Mouse (Mus musculus): ENCODE data around the gene Lap3.

Lap3 gene

GRCm38 (mm10) chr5:45496479-45496878 lies 3.3 kb downstream of the Lap3 start:
- DNase-seq: no peak

- no peak for DNase-seq
Measured at GRCm38 (mm10) chr5:45496930-45497550, 3.9 kb downstream of the Lap3 start.

- no peak for DNase-seq
Measured at GRCm38 (mm10) chr5:45497564-45497963, 4.4 kb downstream of the Lap3 start.

DNA sequence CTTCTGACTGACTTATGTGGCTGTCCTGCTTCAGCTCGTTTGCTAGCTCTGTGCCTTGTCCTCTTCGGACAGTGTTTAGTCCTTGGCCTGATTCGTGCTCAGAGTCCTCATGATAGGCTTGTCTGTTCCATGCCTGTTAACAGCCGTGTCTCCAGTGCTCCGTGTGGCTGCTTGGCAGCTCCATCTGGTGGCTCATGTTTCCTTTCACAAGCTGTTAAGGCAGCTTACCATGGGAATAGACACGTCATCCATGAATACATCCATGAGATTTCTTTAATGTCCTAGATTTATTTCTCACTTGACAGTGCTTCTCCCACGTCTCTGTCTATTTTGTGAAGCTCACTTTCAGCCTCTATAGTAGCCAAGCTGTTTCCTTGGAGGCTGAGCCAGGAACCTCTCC lies 16.9 kb downstream of the Lap3 start:
- DNase-seq: no peak

GRCm38 (mm10) chr5:45512908-45513307 lies 19.7 kb downstream of the Lap3 start:
- no peak for DNase-seq

DNA sequence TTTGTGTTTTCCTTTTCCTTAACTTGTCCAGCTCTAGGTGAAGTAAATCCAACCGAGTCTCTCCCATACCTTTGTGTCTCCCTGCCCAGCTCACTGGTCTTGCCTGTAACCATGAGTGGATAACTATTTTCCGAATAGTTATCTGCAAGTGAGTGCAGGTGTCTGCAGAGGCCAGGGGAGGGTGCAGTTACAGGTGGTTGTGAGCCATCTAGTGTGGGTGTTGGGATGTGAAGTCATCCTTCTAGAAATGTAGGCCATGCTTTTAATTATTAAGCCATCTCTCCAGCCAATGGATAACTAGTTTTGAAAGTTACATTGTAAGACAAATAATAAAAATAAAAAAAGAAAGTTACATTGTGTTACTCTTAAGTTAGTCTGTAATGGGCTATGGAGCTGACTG lies 20.3 kb downstream of the Lap3 start:
- DNase-seq: no peak

DNA sequence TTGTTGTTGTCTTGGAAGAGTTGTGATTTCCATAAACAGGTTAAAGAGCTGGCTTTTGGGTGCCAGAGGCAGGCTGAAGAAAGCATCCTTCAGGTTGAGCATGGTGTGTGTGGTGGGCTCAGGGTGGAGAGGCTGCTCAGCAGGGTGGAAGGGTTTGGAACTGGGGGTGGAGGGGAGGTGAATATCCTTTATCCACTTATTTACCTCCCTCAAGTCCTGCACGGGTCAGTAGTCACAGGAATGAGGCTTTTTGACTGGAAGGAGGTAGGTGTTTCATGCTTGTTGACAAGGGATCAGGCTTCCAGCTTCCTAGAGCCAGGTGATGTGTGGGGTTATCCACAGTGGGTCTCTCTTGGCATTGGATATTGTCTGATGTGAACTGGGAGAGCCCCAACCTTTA lies 21.4 kb downstream of the Lap3 start:
- no peak for DNase-seq

DNA sequence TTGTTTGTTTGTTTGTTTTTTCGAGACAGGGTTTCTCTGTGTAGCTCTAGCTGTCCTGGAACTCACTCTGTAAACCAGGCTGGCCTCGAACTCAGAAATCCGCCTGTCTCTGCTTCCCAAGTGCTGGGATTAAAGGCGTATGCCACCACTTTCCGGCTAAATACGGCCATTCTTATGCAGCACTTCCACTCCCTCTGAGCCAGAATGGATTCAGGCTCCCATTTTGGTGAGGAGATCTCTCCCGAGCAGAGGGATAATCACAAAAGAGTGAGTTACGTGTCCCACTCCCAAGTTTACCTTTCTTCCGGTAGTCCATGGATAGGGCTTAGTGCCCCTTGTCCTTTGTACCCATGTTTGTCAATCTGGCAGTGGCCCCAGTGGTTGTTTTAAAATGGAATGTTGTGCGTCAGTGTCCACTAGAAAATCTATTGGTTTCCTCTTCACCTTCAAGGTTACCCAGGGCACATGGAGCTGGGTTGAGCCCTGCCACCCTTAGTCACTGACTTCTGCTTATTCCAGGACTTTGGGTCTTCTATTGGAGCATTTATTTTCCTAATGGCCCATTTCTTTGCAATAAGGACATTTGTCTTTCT lies 22.1 kb downstream of the Lap3 start:
- DNase-seq: no peak

- DNase-seq: peak; percentile 94
Measured at GRCm38 (mm10) chr5:45519960-45520808, 27.0 kb downstream of the Lap3 start, which contains the start of gene Med28. Gene Med28, plus strand, starts transcription at chr5:45520229.

DNA sequence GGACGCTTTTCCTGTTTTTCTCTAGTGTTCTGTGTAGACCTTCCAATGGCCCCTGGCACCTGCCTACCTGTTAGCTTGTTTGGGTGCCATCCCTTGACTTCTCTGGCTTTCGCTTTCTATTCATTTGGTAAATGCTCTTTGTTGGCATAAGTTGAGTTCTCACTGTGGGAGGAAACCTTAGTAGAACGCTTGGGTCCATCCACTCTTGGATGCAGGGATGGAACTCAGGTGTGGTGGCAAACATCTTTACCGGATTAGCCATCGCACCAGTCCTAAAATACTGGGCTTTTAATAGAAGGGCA lies 27.6 kb downstream of the Lap3 start:
- DNase-seq: no peak

DNA sequence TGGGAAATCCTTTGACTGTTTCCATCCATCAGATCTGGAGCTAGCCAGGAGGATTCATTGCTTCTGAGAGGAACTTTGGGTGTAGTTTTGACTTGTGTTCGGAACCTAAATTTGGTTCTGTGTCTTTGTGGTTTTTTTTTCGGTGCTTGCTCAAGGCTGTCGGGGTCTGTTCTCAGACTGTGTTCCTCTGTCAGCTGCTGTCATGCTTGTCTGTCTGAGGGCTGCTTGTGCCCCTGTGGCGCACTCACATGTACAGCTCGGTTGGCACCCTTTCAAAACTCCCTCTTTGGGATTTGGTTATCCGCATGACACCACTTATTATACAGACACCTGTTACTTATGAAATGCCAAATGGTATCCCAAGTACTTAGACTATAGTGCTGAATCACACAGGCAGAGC lies 28.4 kb downstream of the Lap3 start:
- DNase-seq: no peak

DNA sequence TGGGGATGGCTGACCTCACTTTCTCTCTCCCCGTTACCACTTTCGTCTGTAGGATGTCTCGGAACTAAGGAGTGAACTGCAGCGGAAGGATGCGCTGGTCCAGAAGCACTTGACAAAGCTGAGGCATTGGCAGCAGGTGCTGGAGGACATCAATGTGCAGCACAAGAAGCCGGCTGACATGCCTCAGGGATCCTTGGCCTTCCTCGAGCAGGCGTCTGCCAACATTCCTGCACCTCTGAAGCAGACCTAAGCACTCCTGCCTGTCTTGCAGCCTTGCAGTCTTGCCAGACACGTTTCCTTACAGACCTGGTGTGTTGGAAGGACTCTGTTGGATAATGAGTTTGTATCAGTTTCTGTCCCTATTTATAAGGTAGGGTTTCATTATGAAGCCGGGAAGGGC lies 31.9 kb downstream of the Lap3 start:
- DNase-seq: no peak

DNA sequence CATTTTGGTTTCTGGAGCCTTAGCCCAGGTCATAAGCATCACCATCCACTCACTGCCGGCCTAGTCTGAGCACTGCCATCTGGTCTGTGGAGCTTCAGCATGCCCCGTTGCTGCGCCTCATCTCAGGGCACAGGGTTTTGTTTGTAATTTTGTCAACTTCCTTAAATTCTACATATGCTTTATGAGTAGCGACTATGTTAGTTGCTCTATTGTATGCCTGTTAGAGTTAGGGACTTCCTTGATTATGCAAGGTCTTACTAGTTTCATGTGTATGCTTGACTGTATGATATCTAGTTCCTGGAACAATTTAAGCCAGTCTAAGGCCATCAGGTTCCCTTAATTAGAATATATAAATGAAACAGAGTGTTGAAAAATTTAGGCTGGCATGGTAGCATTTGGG lies 33.2 kb downstream of the Lap3 start:
- no peak for DNase-seq

DNA sequence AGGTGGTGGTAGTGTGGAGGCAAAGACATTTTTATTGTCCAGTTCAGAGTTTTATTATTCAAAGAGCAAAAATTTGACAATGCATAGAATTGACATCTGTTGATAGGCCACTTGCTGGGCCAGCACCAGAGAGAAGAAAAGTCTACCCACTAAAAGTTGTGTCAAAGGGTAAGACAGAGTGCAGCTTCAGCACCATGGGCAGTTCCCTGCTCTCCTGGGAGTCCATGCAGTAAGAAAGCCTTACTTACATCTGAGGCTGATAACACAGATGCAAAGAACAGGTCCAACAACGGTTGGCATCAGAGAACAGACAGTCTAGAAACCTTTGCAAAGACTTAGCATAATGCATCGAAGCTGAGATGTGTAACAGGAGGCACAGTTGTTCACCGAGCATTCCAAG lies 36.5 kb downstream of the Lap3 start:
- no peak for DNase-seq

DNA sequence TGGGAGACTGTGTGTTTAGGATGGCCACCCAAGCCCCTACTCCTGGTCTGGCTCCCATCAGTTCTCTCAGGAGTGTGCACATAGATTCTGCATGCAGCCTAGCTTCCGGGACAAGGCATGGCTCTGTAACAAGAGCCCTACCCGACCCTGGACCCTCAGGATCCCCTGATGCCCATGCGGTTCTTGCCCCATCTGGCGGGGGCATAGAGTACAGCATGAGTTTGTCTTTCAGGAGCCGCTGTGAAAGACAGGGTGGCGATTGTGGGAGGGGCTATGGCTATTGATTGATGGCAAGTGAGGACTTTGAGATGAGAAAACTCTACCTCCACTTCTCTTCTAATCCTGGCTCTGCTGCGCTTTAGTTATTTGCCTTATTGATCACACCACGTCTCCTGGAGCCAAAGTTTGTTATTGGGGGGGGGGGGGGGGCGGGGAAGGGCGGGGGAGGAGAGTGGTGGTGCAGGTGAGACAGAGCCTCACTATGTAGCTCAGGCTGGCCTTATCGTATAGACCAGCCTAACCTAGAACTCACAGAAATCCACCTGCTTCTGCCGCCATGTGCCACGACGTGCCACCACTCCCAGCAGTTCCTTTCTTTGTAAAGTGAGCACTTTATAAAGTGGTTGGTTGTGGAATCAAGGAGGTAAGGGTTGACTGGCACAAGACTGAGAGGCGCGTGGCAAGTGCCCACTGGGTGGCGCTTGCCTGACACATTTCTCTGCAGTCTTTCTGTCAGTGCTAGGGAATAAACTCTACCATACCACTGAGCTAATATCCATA lies 41.3 kb downstream of the Lap3 start:
- peak; percentile 86 for DNase-seq

DNA sequence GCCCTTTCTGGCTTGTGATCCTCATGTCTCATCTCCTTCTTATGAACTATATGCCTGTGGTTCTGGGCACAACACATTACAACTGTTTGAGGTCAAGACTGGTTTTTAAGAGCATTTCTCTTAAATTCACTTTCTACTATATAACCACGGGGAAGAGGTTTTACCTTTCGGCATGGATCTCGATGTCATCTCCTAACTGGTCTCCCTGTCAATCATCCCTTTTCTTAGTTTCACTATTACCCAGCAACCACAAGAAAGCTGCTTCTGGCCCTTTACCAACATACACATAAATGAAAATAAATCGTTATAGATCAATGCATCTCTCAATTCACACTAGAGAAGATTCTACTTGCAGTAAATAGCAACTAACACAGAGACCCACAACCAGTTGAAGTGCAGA lies 42.0 kb downstream of the Lap3 start:
- DNase-seq: no peak

DNA sequence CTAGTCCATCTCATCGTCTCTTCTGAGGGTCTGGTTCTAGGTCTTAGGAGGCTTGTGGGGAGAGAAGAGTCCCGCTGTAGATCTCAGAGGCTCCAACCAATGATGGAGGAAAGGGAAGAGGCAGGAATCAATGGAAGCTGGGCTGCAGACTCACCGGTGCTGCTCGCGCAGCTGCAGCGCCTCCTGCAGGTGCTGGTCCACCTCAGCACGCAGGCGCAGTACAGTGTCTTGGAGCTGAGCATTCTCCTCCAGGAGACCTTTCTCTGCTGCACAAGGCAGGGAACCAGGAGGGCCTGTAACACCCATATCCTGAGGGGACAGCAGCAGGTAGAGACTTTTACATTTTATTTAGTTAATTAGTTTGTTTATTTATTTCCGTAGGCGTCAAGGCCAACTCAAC lies 46.3 kb downstream of the Lap3 start:
- no peak for DNase-seq

- DNase-seq: no peak
Measured at GRCm38 (mm10) chr5:45543374-45543773, 50.2 kb downstream of the Lap3 start.

GRCm38 (mm10) chr5:45549586-45549985 lies 56.4 kb downstream of the Lap3 start:
- DNase-seq: no peak
